Mouse (Mus musculus): ENCODE data around the gene Mpped2. TPM values are rescaled to one million over a fixed set of nuclear protein-coding genes. Genes with fewer than 3 reads are reported as not detected.

The Mpped2 gene
- polyA plus RNA-seq, 1 experiment from 2014 or later, result 5.8 TPM

- Histone ChIP-seq H3K4me3 (ENCODE audit: low read depth, low read length) (no peak overlapping the region), H3K36me3 (ENCODE audit: control insufficient read depth, insufficient read depth, low read length) (no peaks in the 10 kb centered on the region), H3K27me3 (ENCODE audit: control insufficient read depth, insufficient read depth, low read length) (no peaks in the 10 kb centered on the region), H3K4me2 (replicated peaks; ENCODE audit: low read depth) (no peak overlapping the region), H3K27ac (replicated peaks) (no peak overlapping the region), H3K9ac (ENCODE audit: low read length) (no peak overlapping the region), H3K4me1 (replicated peaks; ENCODE audit: control insufficient read depth, insufficient read depth) (no peaks in the 10 kb centered on the region), H3K9me3 (ENCODE audit: control insufficient read depth, low read length) (no peaks in the 10 kb centered on the region)
- TF ChIP-seq CTCF (IDR thresholded peaks at IDR 0.05; ENCODE audit: low read depth) (no peak), EP300 (optimal IDR thresholded peaks at IDR 0.05) (no peak)
- no peak for DNase-seq (ENCODE audit: low spot score)
- no peak for ATAC-seq (ENCODE audit: low FRiP score, low TSS enrichment)
- 90% methylated on average over 4 of the region's 4 CpGs for WGBS
Measured at GRCm38 (mm10) chr2:106653261-106653660, 39.8 kb upstream of the Mpped2 start.

- Histone ChIP-seq H3K36me3 (ENCODE audit: control insufficient read depth, insufficient read depth, low read length) (no peaks in the 10 kb centered on the region), H3K27me3 (ENCODE audit: control insufficient read depth, insufficient read depth, low read length) (no peaks in the 10 kb centered on the region), H3K9ac (ENCODE audit: low read length) (no peak overlapping the region), H3K4me2 (replicated peaks; ENCODE audit: low read depth) (no peak overlapping the region), H3K4me1 (replicated peaks; ENCODE audit: control insufficient read depth, insufficient read depth) (no peaks in the 10 kb centered on the region), H3K4me3 (ENCODE audit: low read depth, low read length) (no peak overlapping the region), H3K9me3 (ENCODE audit: control insufficient read depth, low read length) (no peaks in the 10 kb centered on the region), H3K27ac (replicated peaks) (no peak overlapping the region)
- no peak for TF ChIP-seq CTCF (IDR thresholded peaks at IDR 0.05; ENCODE audit: low read depth)
- no peak for TF ChIP-seq EP300 (optimal IDR thresholded peaks at IDR 0.05)
- 42% methylated on average over 4 of the region's 4 CpGs for WGBS
- ATAC-seq (ENCODE audit: low FRiP score, low TSS enrichment) (no peak), DNase-seq (ENCODE audit: low spot score) (no peak)
Measured at GRCm38 (mm10) chr2:106655271-106655670, 37.8 kb upstream of the Mpped2 start.

- TF ChIP-seq CTCF (IDR thresholded peaks at IDR 0.05; ENCODE audit: low read depth), result no peak
- no peak for TF ChIP-seq EP300 (optimal IDR thresholded peaks at IDR 0.05)
- no peak overlapping the region for H3K4me2 ChIP-seq (replicated peaks; ENCODE audit: low read depth)
- no peak overlapping the region for H3K4me3 ChIP-seq (ENCODE audit: low read depth, low read length)
- H3K9ac ChIP-seq (ENCODE audit: low read length), result no peak overlapping the region
- no peaks in the 10 kb centered on the region for H3K27me3 ChIP-seq (ENCODE audit: control insufficient read depth, insufficient read depth, low read length)
- DNase-seq (ENCODE audit: low spot score), result no peak
- H3K4me1 ChIP-seq (replicated peaks; ENCODE audit: control insufficient read depth, insufficient read depth), result no peaks in the 10 kb centered on the region
- H3K27ac ChIP-seq (replicated peaks), result no peak overlapping the region
- ATAC-seq (ENCODE audit: low FRiP score, low TSS enrichment), result no peak
- 38% methylated on average over 11 of the region's 11 CpGs for WGBS
- no peaks in the 10 kb centered on the region for H3K36me3 ChIP-seq (ENCODE audit: control insufficient read depth, insufficient read depth, low read length)
- no peaks in the 10 kb centered on the region for H3K9me3 ChIP-seq (ENCODE audit: control insufficient read depth, low read length)
Measured at GRCm38 (mm10) chr2:106665271-106665670, 27.8 kb upstream of the Mpped2 start.

GRCm38 (mm10) chr2:106674319-106674718 lies 18.8 kb upstream of the Mpped2 start:
- H3K4me2 ChIP-seq (replicated peaks; ENCODE audit: low read depth), result no peak overlapping the region
- no peaks in the 10 kb centered on the region for H3K4me1 ChIP-seq (replicated peaks; ENCODE audit: control insufficient read depth, insufficient read depth)
- TF ChIP-seq CTCF (IDR thresholded peaks at IDR 0.05; ENCODE audit: low read depth) (no peak), EP300 (optimal IDR thresholded peaks at IDR 0.05) (no peak)
- no peak overlapping the region for H3K9ac ChIP-seq (ENCODE audit: low read length)
- H3K4me3 ChIP-seq (ENCODE audit: low read depth, low read length), result no peak overlapping the region
- no peaks in the 10 kb centered on the region for H3K27me3 ChIP-seq (ENCODE audit: control insufficient read depth, insufficient read depth, low read length)
- no peak for ATAC-seq (ENCODE audit: low FRiP score, low TSS enrichment)
- no peak overlapping the region for H3K27ac ChIP-seq (replicated peaks)
- WGBS, result 76% methylated on average over 8 of the region's 8 CpGs
- H3K9me3 ChIP-seq (ENCODE audit: control insufficient read depth, low read length), result no peaks in the 10 kb centered on the region
- H3K36me3 ChIP-seq (ENCODE audit: control insufficient read depth, insufficient read depth, low read length), result no peaks in the 10 kb centered on the region
- no peak for DNase-seq (ENCODE audit: low spot score)

GRCm38 (mm10) chr2:106677449-106677848 lies 15.6 kb upstream of the Mpped2 start:
- WGBS, result 58% methylated on average over 2 of the region's 2 CpGs
- Histone ChIP-seq H3K27ac (replicated peaks) (no peak overlapping the region), H3K9ac (ENCODE audit: low read length) (no peak overlapping the region)

GRCm38 (mm10) chr2:106679720-106680455 lies 13.2 kb upstream of the Mpped2 start:
- ATAC-seq (ENCODE audit: low FRiP score, low TSS enrichment), result no peak
- no peaks in the 10 kb centered on the region for H3K4me1 ChIP-seq (replicated peaks; ENCODE audit: control insufficient read depth, insufficient read depth)
- 68% methylated on average over 5 of the region's 5 CpGs for WGBS
- H3K9me3 ChIP-seq (ENCODE audit: control insufficient read depth, low read length), result no peaks in the 10 kb centered on the region
- no peak overlapping the region for H3K27ac ChIP-seq (replicated peaks)
- DNase-seq (ENCODE audit: low spot score), result no peak
- no peak overlapping the region for H3K4me3 ChIP-seq (ENCODE audit: low read depth, low read length)
- H3K36me3 ChIP-seq (ENCODE audit: control insufficient read depth, insufficient read depth, low read length), result no peaks in the 10 kb centered on the region
- no peak overlapping the region for H3K9ac ChIP-seq (ENCODE audit: low read length)
- H3K4me2 ChIP-seq (replicated peaks; ENCODE audit: low read depth), result no peak overlapping the region
- TF ChIP-seq CTCF (IDR thresholded peaks at IDR 0.05; ENCODE audit: low read depth), result no peak
- TF ChIP-seq EP300 (optimal IDR thresholded peaks at IDR 0.05), result no peak
- no peaks in the 10 kb centered on the region for H3K27me3 ChIP-seq (ENCODE audit: control insufficient read depth, insufficient read depth, low read length)

More at GRCm38 (mm10) chr2:106677449-106677848, 15.6 kb upstream of the Mpped2 start:
- TF ChIP-seq EP300 (optimal IDR thresholded peaks at IDR 0.05), result no peak
- no peak for TF ChIP-seq CTCF (IDR thresholded peaks at IDR 0.05; ENCODE audit: low read depth)
- Histone ChIP-seq H3K36me3 (ENCODE audit: control insufficient read depth, insufficient read depth, low read length) (no peaks in the 10 kb centered on the region), H3K4me2 (replicated peaks; ENCODE audit: low read depth) (no peak overlapping the region), H3K9me3 (ENCODE audit: control insufficient read depth, low read length) (no peaks in the 10 kb centered on the region), H3K27me3 (ENCODE audit: control insufficient read depth, insufficient read depth, low read length) (no peaks in the 10 kb centered on the region), H3K4me1 (replicated peaks; ENCODE audit: control insufficient read depth, insufficient read depth) (no peaks in the 10 kb centered on the region), H3K4me3 (ENCODE audit: low read depth, low read length) (no peak overlapping the region)
- DNase-seq (ENCODE audit: low spot score) (no peak), ATAC-seq (ENCODE audit: low FRiP score, low TSS enrichment) (no peak)
